Mouse (Mus musculus) neural tube, embryonic 14.5 days (tissue): ENCODE measurements around the gene Ubap2. TPM values are rescaled to one million over a fixed set of nuclear protein-coding genes. Genes with fewer than 3 reads are reported as not detected.
A peak's percentile ranks its signal among the peaks of the same experiment; 100 is the strongest.

ENCODE experiments used
- ATAC-seq: fragments of 200-750 bp; cut with Nextera tagmentation; 2 replicates; pipeline ENCODE4 v1.8.0; 2017; ENCODE audit warnings: low read depth, mild to moderate bottlenecking, moderate TSS enrichment, moderate library complexity
- H3K27ac ChIP-seq: fragments of 300-500 bp; sonication (generic); 2 replicates; pipeline ENCODE4 v1.5.1; 2014; ENCODE audit warnings: low read depth, mild to moderate bottlenecking, control low read depth, low read length, moderate library complexity, mixed read lengths
- H3K27me3 ChIP-seq: fragments of 300-500 bp; sonication (generic); 2 replicates; pipeline ENCODE4 v1.6.1; 2014; ENCODE audit warnings: low read length; ENCODE audit not compliant: control insufficient read depth, insufficient read depth
- H3K36me3 ChIP-seq: fragments of 300-500 bp; sonication (generic); 2 replicates; pipeline ENCODE4 v1.6.1; 2014; ENCODE audit warnings: low read length, mixed read lengths; ENCODE audit not compliant: control insufficient read depth, insufficient read depth
- H3K4me1 ChIP-seq: fragments of 300-500 bp; sonication (generic); 2 replicates; pipeline ENCODE4 v1.6.1; 2014; ENCODE audit warnings: low read length; ENCODE audit not compliant: control insufficient read depth, insufficient read depth
- H3K4me2 ChIP-seq: fragments of 300-500 bp; sonication (generic); 2 replicates; pipeline ENCODE4 v1.6.1; 2014; ENCODE audit warnings: mild to moderate bottlenecking, low read depth, low read length, control low read depth
- H3K4me3 ChIP-seq: fragments of 300-500 bp; sonication (generic); 2 replicates; pipeline ENCODE4 v1.5.1; 2014; ENCODE audit warnings: low read depth, low read length, control low read depth, mixed read lengths
- H3K9ac ChIP-seq: fragments of 300-500 bp; sonication (generic); replicated peaks from 2 replicates; pipeline ENCODE4 v1.6.1; 2014; ENCODE audit warnings: low read depth, mild to moderate bottlenecking, control low read depth, low read length, mixed read lengths
- H3K9me3 ChIP-seq: fragments of 300-500 bp; sonication (generic); 2 replicates; pipeline ENCODE4 v1.6.1; 2016; ENCODE audit warnings: low read length; ENCODE audit not compliant: control insufficient read depth
- WGBS: fragments of 180-500 bp; shearing (Covaris S2); extraction: QIAGEN DNeasy Blood & Tissue Kit; methylation state at CpG from one replicate; pipeline ENCODE4 v1.1.7; 2014; 5-methylcytosine and 5-hydroxymethylcytosine counted together
- polyA plus RNA-seq: library from polyadenylated mRNA; unstranded; fragments of >200 nt; fragmentation: Nextera tagmentation; extraction: Ambion mirVana; gene quantifications from 2 replicates; pipeline ENCODE4 v1.2.1, GENCODE M21; 2014

The Ubap2 gene
- polyA plus RNA-seq: 41.2 and 51.2 TPM in 2 replicates

GRCm38 (mm10) chr4:41274980-41275850 is at the start of gene Ubap2:
Gene Ubap2 (minus strand): TSS chr4:41275144.
- H3K4me2 ChIP-seq: peak within 1 kb of the TSS; percentile 81
- H3K9me3 ChIP-seq: no peaks in the 10 kb centered on the region
- H3K4me1 ChIP-seq: peaks cover 21% of the 10 kb centered on the region
- H3K4me3 ChIP-seq: peak within 1 kb of the TSS; percentile 61
- H3K9ac ChIP-seq: peak within 1 kb of the TSS; percentile 80
- H3K27me3 ChIP-seq: no peaks in the 10 kb centered on the region
- under 1% methylated on average over 60 of the region's 60 CpGs for WGBS
- peak; percentile 98 for ATAC-seq
- no peaks in the 10 kb centered on the region for H3K36me3 ChIP-seq
- peak within 1 kb of the TSS; percentile 89 for H3K27ac ChIP-seq

GRCm38 (mm10) chr4:41320971-41321370 is 46.0 kb upstream of the Ubap2 start:
- H3K4me1 ChIP-seq: no peaks in the 10 kb centered on the region
- no peak overlapping the region for H3K4me2 ChIP-seq
- no peak for ATAC-seq
- no peak overlapping the region for H3K27ac ChIP-seq
- no peak overlapping the region for H3K9ac ChIP-seq
- H3K9me3 ChIP-seq: no peaks in the 10 kb centered on the region
- H3K4me3 ChIP-seq: no peak overlapping the region
- no peaks in the 10 kb centered on the region for H3K27me3 ChIP-seq
- WGBS: 76% methylated on average over 4 of the region's 4 CpGs
- no peaks in the 10 kb centered on the region for H3K36me3 ChIP-seq

- Histone ChIP-seq H3K36me3 (no peaks in the 10 kb centered on the region), H3K4me2 (no peak overlapping the region), H3K9ac (no peak overlapping the region), H3K9me3 (no peaks in the 10 kb centered on the region), H3K27me3 (no peaks in the 10 kb centered on the region), H3K27ac (no peak overlapping the region), H3K4me1 (peaks cover 6% of the 10 kb centered on the region; the same call in 1 of the 2 replicates), H3K4me3 (no peak overlapping the region)
- no peak for ATAC-seq
- 85% methylated on average over 5 of the region's 5 CpGs for WGBS
Measured at GRCm38 (mm10) chr4:41318267-41318666, 43.3 kb upstream of the Ubap2 start.

- Histone ChIP-seq H3K9me3 (no peaks in the 10 kb centered on the region), H3K36me3 (peaks cover 9% of the 10 kb centered on the region), H3K27me3 (no peaks in the 10 kb centered on the region), H3K4me2 (peak overlapping the region; percentile 91), H3K4me3 (peak overlapping the region; percentile 99), H3K4me1 (peaks cover 14% of the 10 kb centered on the region), H3K9ac (peak overlapping the region; percentile 49), H3K27ac (peak overlapping the region; percentile 95)
- WGBS: 59% methylated on average over 8 of the region's 8 CpGs
- ATAC-seq: no peak
Measured at GRCm38 (mm10) chr4:41315173-41315572, 40.2 kb upstream of the Ubap2 start.

GRCm38 (mm10) chr4:41314141-41315129 is 39.5 kb upstream of the Ubap2 start, which contains the start of gene Dcaf12:
Gene Dcaf12 (minus strand): TSS chr4:41314889.
- WGBS: under 1% methylated on average over 69 of the region's 70 CpGs
- H3K4me2 ChIP-seq: peak within 1 kb of the TSS; percentile 91
- peaks cover 14% of the 10 kb centered on the region for H3K4me1 ChIP-seq
- H3K36me3 ChIP-seq: peaks cover 11% of the 10 kb centered on the region
- peak within 1 kb of the TSS; percentile 95 for H3K27ac ChIP-seq
- no peaks in the 10 kb centered on the region for H3K9me3 ChIP-seq
- H3K9ac ChIP-seq: peak within 1 kb of the TSS; percentile 84
- H3K27me3 ChIP-seq: no peaks in the 10 kb centered on the region
- peak within 1 kb of the TSS; percentile 99 for H3K4me3 ChIP-seq
- peak; percentile 97 for ATAC-seq

- Histone ChIP-seq H3K4me3 (peak overlapping the region; percentile 99), H3K9ac (peak overlapping the region; percentile 84), H3K36me3 (peaks cover 11% of the 10 kb centered on the region), H3K9me3 (no peaks in the 10 kb centered on the region), H3K27me3 (no peaks in the 10 kb centered on the region), H3K4me2 (peak overlapping the region; percentile 91), H3K4me1 (peaks cover 14% of the 10 kb centered on the region), H3K27ac (peak overlapping the region; percentile 95; the same call in 1 of the 2 replicates)
- ATAC-seq: no peak
- 17% methylated on average over 14 of the region's 14 CpGs for WGBS
Measured at GRCm38 (mm10) chr4:41313722-41314121, 38.8 kb upstream of the Ubap2 start.

- WGBS: 93% methylated on average over 9 of the region's 9 CpGs
- no peak for ATAC-seq
- Histone ChIP-seq H3K9me3 (no peaks in the 10 kb centered on the region), H3K4me3 (no peak overlapping the region), H3K4me2 (no peak overlapping the region), H3K9ac (no peak overlapping the region), H3K27ac (no peak overlapping the region), H3K4me1 (peaks cover 14% of the 10 kb centered on the region), H3K27me3 (no peaks in the 10 kb centered on the region), H3K36me3 (peaks cover 17% of the 10 kb centered on the region)
Measured at GRCm38 (mm10) chr4:41310567-41311563, 35.9 kb upstream of the Ubap2 start.

- H3K36me3 ChIP-seq: peaks cover 18% of the 10 kb centered on the region
Measured at GRCm38 (mm10) chr4:41307406-41307805, 32.5 kb upstream of the Ubap2 start.

More at GRCm38 (mm10) chr4:41307406-41307805, 32.5 kb upstream of the Ubap2 start:
- H3K9ac ChIP-seq: no peak overlapping the region
- H3K9me3 ChIP-seq: no peaks in the 10 kb centered on the region
- no peak overlapping the region for H3K27ac ChIP-seq
- H3K4me1 ChIP-seq: peaks cover 4% of the 10 kb centered on the region; the same call in 1 of the 2 replicates
- no peak for ATAC-seq
- no peak overlapping the region for H3K4me3 ChIP-seq
- no peaks in the 10 kb centered on the region for H3K27me3 ChIP-seq
- no peak overlapping the region for H3K4me2 ChIP-seq
- 86% methylated on average over 6 of the region's 6 CpGs for WGBS
